12 mouse cellular contexts compared by ENCODE assay signal in genomic region chr2:52426041-52426440, GRCm38 (mm10). TPM values are rescaled to one million over a fixed set of nuclear protein-coding genes. Genes with fewer than 3 reads are reported as not detected.
DNase-seq lines count a peak whose midpoint lies in the region; ATAC-seq and TF ChIP-seq lines count a peak whose summit lies in the region.
"Had no signal": no experiment of that assay in that cellular context is flagged by ENCODE, and none has a peak within 500 bp of the region (broad histone marks: within the 10 kb centered on the region; RNA-seq: fewer than 3 reads in every experiment).

No protein-coding gene starts in this region.

- no peak overlapping the region for H3K9ac ChIP-seq in hindbrain, embryonic 15.5 days
- H3K9ac ChIP-seq in hindbrain, embryonic 13.5 days: no peak overlapping the region
- no peak overlapping the region for H3K9ac ChIP-seq in midbrain, embryonic 15.5 days
- H3K9ac ChIP-seq in midbrain, embryonic 11.5 days (ENCODE audit: low read length): no peak overlapping the region
- no peak overlapping the region for H3K9ac ChIP-seq in neural tube, embryonic 15.5 days (replicated peaks)

- no peak for TF ChIP-seq POLR2A in embryonic fibroblast, embryonic 13.5 days (IDR thresholded peaks at IDR 0.05; ENCODE audit: low read depth, low read length)
- no peak for TF ChIP-seq POLR2A in thymus, adult 2 months (IDR thresholded peaks at IDR 0.05; ENCODE audit: control insufficient read depth, extremely low read depth, insufficient read depth, low read length, poor library complexity)

- no peak for ATAC-seq in hindbrain, embryonic 15.5 days (ENCODE audit: low FRiP score, low read depth)
- ATAC-seq in hindbrain, embryonic 13.5 days (ENCODE audit: low FRiP score): no peak
- ATAC-seq in midbrain, embryonic 15.5 days (replicated peaks): no peak
- no peak for ATAC-seq in midbrain, embryonic 11.5 days (ENCODE audit: low FRiP score)
- ATAC-seq in neural tube, embryonic 15.5 days (ENCODE audit: low FRiP score): no peak

- H3K27ac ChIP-seq in hindbrain, embryonic 15.5 days (replicated peaks): no peak overlapping the region
- H3K27ac ChIP-seq in hindbrain, embryonic 13.5 days: no peak overlapping the region
- no peak overlapping the region for H3K27ac ChIP-seq in midbrain, embryonic 15.5 days
- H3K27ac ChIP-seq in midbrain, embryonic 11.5 days (ENCODE audit: low read depth, low read length): no peak overlapping the region
- peak overlapping the region; percentile 92 for H3K27ac ChIP-seq in embryonic fibroblast, embryonic 13.5 days (ENCODE audit: insufficient read depth, low read length)
- no peak overlapping the region for H3K27ac ChIP-seq in neural tube, embryonic 15.5 days (replicated peaks)
- no peak overlapping the region for H3K27ac ChIP-seq in thymus, adult 2 months (ENCODE audit: control insufficient read depth, insufficient read depth, low read length)

- WGBS in hindbrain, embryonic 15.5 days: 88% methylated on average over 3 of the region's 3 CpGs
- 96% methylated on average over 3 of the region's 3 CpGs for WGBS in hindbrain, embryonic 13.5 days
- 89% methylated on average over 3 of the region's 3 CpGs for WGBS in midbrain, embryonic 15.5 days
- 92% methylated on average over 3 of the region's 3 CpGs for WGBS in midbrain, embryonic 11.5 days
- WGBS in neural tube, embryonic 15.5 days: 93% methylated on average over 3 of the region's 3 CpGs
- 98% methylated on average over 3 of the region's 3 CpGs for WGBS in thymus, adult 2 months

- no peaks in the 10 kb centered on the region for H3K27me3 ChIP-seq in hindbrain, embryonic 15.5 days
- no peaks in the 10 kb centered on the region for H3K27me3 ChIP-seq in hindbrain, embryonic 13.5 days
- no peaks in the 10 kb centered on the region for H3K27me3 ChIP-seq in midbrain, embryonic 15.5 days (replicated peaks)
- no peaks in the 10 kb centered on the region for H3K27me3 ChIP-seq in midbrain, embryonic 11.5 days (ENCODE audit: control insufficient read depth, insufficient read depth, low read length)
- no peaks in the 10 kb centered on the region for H3K27me3 ChIP-seq in neural tube, embryonic 15.5 days (replicated peaks)
- no peaks in the 10 kb centered on the region for H3K27me3 ChIP-seq in thymus, adult 2 months (ENCODE audit: control insufficient read depth, insufficient read depth, low read length)

- H3K4me1 ChIP-seq in hindbrain, embryonic 15.5 days (replicated peaks): peaks cover 31% of the 10 kb centered on the region
- peaks cover 31% of the 10 kb centered on the region for H3K4me1 ChIP-seq in hindbrain, embryonic 13.5 days (replicated peaks)
- peaks cover 29% of the 10 kb centered on the region for H3K4me1 ChIP-seq in midbrain, embryonic 15.5 days
- peaks cover 12% of the 10 kb centered on the region; the same call in 1 of the 2 replicates for H3K4me1 ChIP-seq in midbrain, embryonic 11.5 days (ENCODE audit: control insufficient read depth, insufficient read depth, low read length)
- H3K4me1 ChIP-seq in embryonic fibroblast, embryonic 13.5 days (ENCODE audit: control insufficient read depth, insufficient read depth, low read length): peaks cover 11% of the 10 kb centered on the region
- H3K4me1 ChIP-seq in neural tube, embryonic 15.5 days: peaks cover 31% of the 10 kb centered on the region
- peaks cover 8% of the 10 kb centered on the region for H3K4me1 ChIP-seq in thymus, adult 2 months (replicated peaks; ENCODE audit: control insufficient read depth, insufficient read depth, low read length)

- H3K4me2 ChIP-seq in hindbrain, embryonic 15.5 days: peak overlapping the region; percentile 84; the same call in 1 of the 2 replicates
- no peak overlapping the region for H3K4me2 ChIP-seq in hindbrain, embryonic 13.5 days
- 0 out of 2 replicates have a peak overlapping the region, but pooled peaks have one; percentile 72 for H3K4me2 ChIP-seq in midbrain, embryonic 15.5 days
- no peak overlapping the region for H3K4me2 ChIP-seq in midbrain, embryonic 11.5 days
- H3K4me2 ChIP-seq in neural tube, embryonic 15.5 days: peak overlapping the region; percentile 67; the same call in 1 of the 2 replicates

- no peak for DNase-seq in midbrain, embryonic 11.5 days (ENCODE audit: low spot score, missing footprints)
- DNase-seq in thymus, adult 2 months: no peak
- no peak for DNase-seq in right cerebral cortex, postnatal 14 days
- DNase-seq: adrenal gland, postnatal 25 days; layer of hippocampus, postnatal 36 days; thymus, adult 18-20 months had no signal

- no peak for TF ChIP-seq CTCF in embryonic fibroblast, embryonic 13.5 days (IDR thresholded peaks at IDR 0.05; ENCODE audit: borderline replicate concordance, insufficient read depth, low read length)
- no peak for TF ChIP-seq CTCF in thymus, adult 2 months (IDR thresholded peaks at IDR 0.05; ENCODE audit: borderline replicate concordance, control insufficient read depth, extremely low read depth, insufficient read depth, low read length, poor library complexity)

- no peaks in the 10 kb centered on the region for H3K9me3 ChIP-seq in hindbrain, embryonic 15.5 days
- no peaks in the 10 kb centered on the region for H3K9me3 ChIP-seq in hindbrain, embryonic 13.5 days
- no peaks in the 10 kb centered on the region for H3K9me3 ChIP-seq in midbrain, embryonic 15.5 days
- no peaks in the 10 kb centered on the region for H3K9me3 ChIP-seq in midbrain, embryonic 11.5 days (ENCODE audit: control insufficient read depth, low read length)
- H3K9me3 ChIP-seq in neural tube, embryonic 15.5 days (replicated peaks): no peaks in the 10 kb centered on the region
- H3K9me3 ChIP-seq: hindbrain, embryonic 10.5 days had no signal

- H3K36me3 ChIP-seq in hindbrain, embryonic 15.5 days: no peaks in the 10 kb centered on the region
- H3K36me3 ChIP-seq in hindbrain, embryonic 13.5 days: no peaks in the 10 kb centered on the region
- H3K36me3 ChIP-seq in midbrain, embryonic 15.5 days (replicated peaks): no peaks in the 10 kb centered on the region
- no peaks in the 10 kb centered on the region for H3K36me3 ChIP-seq in midbrain, embryonic 11.5 days (ENCODE audit: control insufficient read depth, insufficient read depth, low read length)
- H3K36me3 ChIP-seq in neural tube, embryonic 15.5 days: no peaks in the 10 kb centered on the region
- H3K36me3 ChIP-seq in thymus, adult 2 months (ENCODE audit: control insufficient read depth, insufficient read depth, low read length): no peaks in the 10 kb centered on the region
- H3K36me3 ChIP-seq: hindbrain, embryonic 10.5 days had no signal

- no peak overlapping the region for H3K4me3 ChIP-seq in hindbrain, embryonic 15.5 days
- H3K4me3 ChIP-seq in hindbrain, embryonic 13.5 days: no peak overlapping the region
- H3K4me3 ChIP-seq in midbrain, embryonic 15.5 days: no peak overlapping the region
- no peak overlapping the region for H3K4me3 ChIP-seq in midbrain, embryonic 11.5 days (ENCODE audit: low read depth, low read length)
- H3K4me3 ChIP-seq in embryonic fibroblast, embryonic 13.5 days (ENCODE audit: insufficient read depth, low read length): peak overlapping the region; percentile 70
- H3K4me3 ChIP-seq in neural tube, embryonic 15.5 days (replicated peaks): 0 out of 2 replicates have a peak overlapping the region, but pooled peaks have one; percentile 82
- H3K4me3 ChIP-seq in thymus, adult 2 months (ENCODE audit: control insufficient read depth, insufficient read depth, low read length): no peak overlapping the region

RNA-seq across cellular contexts. Expression of gene Arl5a, which starts 1.3 kb away (rescaled TPM):
- 38.3 and 39.1 TPM in 2 replicates for polyA plus RNA-seq in hindbrain, embryonic 15.5 days (2015; fragmentation: Nextera tagmentation; extraction: Ambion mirVana)
- 39.9 and 40.2 TPM in 2 replicates for polyA plus RNA-seq in hindbrain, embryonic 13.5 days (2015; fragmentation: Nextera tagmentation; extraction: Ambion mirVana)
- polyA plus RNA-seq in midbrain, embryonic 15.5 days (2015; fragmentation: Nextera tagmentation; extraction: Ambion mirVana): 37.3 and 40.2 TPM in 2 replicates
- 77.9 and 79.1 TPM in 2 replicates for polyA plus RNA-seq in midbrain, embryonic 11.5 days (2014; fragmentation: Nextera tagmentation; extraction: Ambion mirVana)
- 106 and 119 TPM in 2 replicates for polyA plus RNA-seq in embryonic fibroblast, embryonic 13.5 days (2011; ENCODE audit: insufficient read length, low read depth, missing spikeins)
- polyA plus RNA-seq in neural tube, embryonic 15.5 days (2015; fragmentation: Nextera tagmentation; extraction: Ambion mirVana): 34.5 and 37.6 TPM in 2 replicates
- 7.3 and 8.2 TPM in 2 replicates for polyA plus RNA-seq in thymus, adult 2 months (2012; rRNA removed)

RNA-seq across cellular contexts. Expression of gene Neb, which starts 47.8 kb away (rescaled TPM):
- 0.36 and 1.3 TPM in 2 replicates for polyA plus RNA-seq in hindbrain, embryonic 15.5 days (2015; fragmentation: Nextera tagmentation; extraction: Ambion mirVana)
- polyA plus RNA-seq in hindbrain, embryonic 13.5 days (2015; fragmentation: Nextera tagmentation; extraction: Ambion mirVana): 1.2 and 2.0 TPM in 2 replicates
- 0.65 and 0.72 TPM in 2 replicates for polyA plus RNA-seq in midbrain, embryonic 15.5 days (2015; fragmentation: Nextera tagmentation; extraction: Ambion mirVana)
- 0.11 and 0.29 TPM in 2 replicates for polyA plus RNA-seq in midbrain, embryonic 11.5 days (2014; fragmentation: Nextera tagmentation; extraction: Ambion mirVana)
- polyA plus RNA-seq in embryonic fibroblast, embryonic 13.5 days (2011; ENCODE audit: insufficient read length, low read depth, missing spikeins): 0.53 and 1.1 TPM in 2 replicates
- 10.7 and 12.4 TPM in 2 replicates for polyA plus RNA-seq in neural tube, embryonic 15.5 days (2015; fragmentation: Nextera tagmentation; extraction: Ambion mirVana)
- 0.65 and 0.85 TPM in 2 replicates for polyA plus RNA-seq in thymus, adult 2 months (2012; rRNA removed)

Comparison
In these comparisons a context has a peak if more than half of its experiments do, and no peak if none do; other contexts are left out.
1. H3K4me2 ChIP-seq: peak in hindbrain, embryonic 15.5 days (single experiment), midbrain, embryonic 15.5 days (single experiment) and neural tube, embryonic 15.5 days (single experiment); none in hindbrain, embryonic 13.5 days (single experiment) and midbrain, embryonic 11.5 days (single experiment).
2. H3K4me3 ChIP-seq: peak in embryonic fibroblast, embryonic 13.5 days (single experiment) and neural tube, embryonic 15.5 days (single experiment); none in hindbrain, embryonic 15.5 days (single experiment), hindbrain, embryonic 13.5 days (single experiment), midbrain, embryonic 15.5 days (single experiment), midbrain, embryonic 11.5 days (single experiment) and thymus, adult 2 months (single experiment).